Mouse (Mus musculus): ENCODE measurements around the gene Znrd1.
"Not testable (repeated sequence)": the region's sequence is repeated elsewhere in the genome, so short reads cannot be mapped to it uniquely, and the experiment has no call there.

The Znrd1 gene

DNA sequence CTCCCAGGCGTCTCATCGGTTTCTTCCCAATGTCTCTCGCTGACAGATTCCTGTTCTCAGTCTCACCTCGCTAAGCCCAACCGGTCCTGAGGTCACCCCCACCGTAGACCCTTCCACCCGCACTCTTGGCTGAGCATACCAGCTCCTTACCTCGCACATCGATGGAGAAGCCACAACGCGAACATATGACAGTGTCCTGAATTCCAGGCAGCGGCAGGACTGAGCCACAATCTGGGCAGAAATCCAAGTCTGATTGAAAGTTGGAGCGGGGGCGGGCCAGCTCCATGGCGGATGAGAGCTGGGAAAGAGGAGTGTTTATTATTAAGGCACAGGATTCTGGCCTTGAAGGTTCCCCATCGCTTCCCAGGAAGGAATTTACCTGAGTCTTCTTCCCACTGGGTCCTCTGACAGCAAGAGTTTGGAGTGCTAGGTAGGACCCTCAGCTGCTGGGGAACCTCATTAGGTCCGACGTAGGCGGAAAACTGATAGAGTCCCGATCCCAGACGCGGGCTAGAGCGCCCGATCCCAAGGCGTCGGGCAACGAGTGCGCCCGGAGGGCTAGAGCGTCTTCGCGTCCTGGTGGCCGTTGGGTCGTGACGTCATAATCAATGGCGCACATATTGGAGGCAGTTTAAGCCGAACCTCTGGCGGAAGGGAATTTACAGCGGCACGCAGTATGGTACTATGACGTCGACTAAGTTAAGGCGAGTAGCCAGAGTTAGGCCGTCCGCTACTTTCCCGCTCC, at the start of gene Znrd1, which contains the start of gene Znrd1as:
Znrd1 (minus strand) TSS at position 561 of the 745 bp plus-strand sequence.
Znrd1as (plus strand) TSS at position 594 of the 745 bp plus-strand sequence.
- peak; percentile 96 for DNase-seq (ENCODE audit: low read depth, low spot score)

DNA sequence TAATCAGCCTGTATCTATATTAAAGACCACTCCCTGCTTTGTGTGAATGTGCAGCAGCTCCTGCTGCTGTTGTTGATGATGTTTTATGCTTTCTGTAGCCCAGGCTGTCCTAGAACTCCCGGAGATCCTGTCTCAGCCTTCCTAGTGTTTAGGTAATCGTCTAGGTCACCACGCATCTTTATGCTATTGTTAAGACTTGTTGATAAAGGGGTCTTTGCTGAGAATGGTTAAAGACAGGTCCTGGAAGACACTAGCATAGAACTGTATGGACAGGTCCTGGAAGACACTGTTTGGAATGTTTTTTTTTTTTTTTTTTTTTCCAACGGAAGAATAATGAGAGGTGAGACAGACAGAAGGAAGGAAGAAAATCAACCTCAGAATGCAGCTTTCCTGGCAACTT, 45.0 kb upstream of the Znrd1 start:
- DNase-seq (ENCODE audit: low read depth, low spot score): no peak

DNA sequence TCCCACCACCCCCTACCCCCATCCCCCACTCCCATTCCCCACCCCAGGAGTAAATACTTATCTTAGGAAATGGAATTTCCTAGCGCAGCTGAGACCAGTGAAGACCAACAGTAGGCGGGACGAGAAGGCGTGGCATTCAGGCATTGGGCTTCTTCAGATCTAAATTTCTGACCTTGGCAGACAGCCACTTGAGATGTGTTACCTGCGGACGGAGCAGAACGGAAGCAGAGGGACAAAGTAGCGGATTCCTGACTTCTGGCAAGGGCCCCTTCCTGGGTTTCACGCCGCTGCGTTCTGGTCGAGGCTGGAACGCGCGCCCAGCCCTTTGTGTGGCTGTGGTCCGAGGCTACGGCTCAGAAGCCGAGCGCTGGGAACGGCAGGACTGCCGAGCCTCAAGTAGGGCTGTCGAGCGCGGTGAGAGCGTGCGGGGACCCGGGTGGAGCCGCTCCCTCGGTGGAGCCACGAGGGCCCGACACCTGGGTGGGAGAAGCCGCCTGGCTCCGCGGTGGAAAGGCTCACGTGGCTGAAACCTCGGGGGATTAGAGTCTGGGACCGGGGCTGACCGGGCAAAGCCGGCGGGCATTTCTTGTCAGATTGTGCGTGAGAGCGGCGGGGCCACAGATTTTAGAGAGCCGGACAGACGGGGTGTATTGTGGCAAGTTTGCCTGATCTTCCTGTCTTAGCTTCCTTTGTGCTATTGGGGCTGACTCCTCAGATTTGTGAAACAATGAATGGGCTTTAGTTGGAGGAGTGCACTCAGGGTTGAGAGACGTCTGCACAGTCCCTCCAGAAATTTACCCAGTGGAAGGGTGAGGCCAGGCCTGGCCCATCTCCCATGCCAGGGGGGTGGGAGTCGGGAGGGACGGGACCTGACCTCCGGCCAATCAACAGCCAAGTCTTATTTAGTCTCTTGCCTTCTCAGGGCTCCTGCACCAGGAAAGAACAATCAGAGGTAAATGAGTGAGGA, 44.3 kb upstream of the Znrd1 start:
- DNase-seq (ENCODE audit: low read depth, low spot score): no peak

DNA sequence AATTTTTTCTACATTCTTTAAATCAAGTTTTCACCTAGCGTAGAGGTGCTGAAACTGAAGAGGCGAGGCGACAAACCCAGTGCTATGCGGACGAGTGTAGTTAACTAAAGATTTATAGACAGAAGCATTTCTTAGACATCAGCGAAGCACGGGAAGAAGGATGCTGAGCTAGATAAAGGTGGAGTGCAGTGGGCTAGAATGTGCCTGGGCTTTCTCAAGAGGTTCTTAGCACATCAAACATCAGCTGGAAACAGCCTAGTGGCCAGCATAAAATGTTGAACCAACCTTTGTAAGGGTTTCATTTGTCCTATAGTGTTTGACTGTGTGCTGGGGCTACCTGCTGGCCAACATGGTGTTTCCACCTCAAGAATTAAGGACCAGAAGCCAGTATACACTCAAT, 42.5 kb upstream of the Znrd1 start, which contains the start of gene Zfp57:
Zfp57 (plus strand) TSS at position 301 of the 400 bp plus-strand sequence.
- no peak for DNase-seq (ENCODE audit: low read depth, low spot score)

- DNase-seq (ENCODE audit: low read depth, low spot score): no peak
Observed at GRCm38 (mm10) chr17:36998477-36998876, 40.1 kb upstream of the Znrd1 start.

DNA sequence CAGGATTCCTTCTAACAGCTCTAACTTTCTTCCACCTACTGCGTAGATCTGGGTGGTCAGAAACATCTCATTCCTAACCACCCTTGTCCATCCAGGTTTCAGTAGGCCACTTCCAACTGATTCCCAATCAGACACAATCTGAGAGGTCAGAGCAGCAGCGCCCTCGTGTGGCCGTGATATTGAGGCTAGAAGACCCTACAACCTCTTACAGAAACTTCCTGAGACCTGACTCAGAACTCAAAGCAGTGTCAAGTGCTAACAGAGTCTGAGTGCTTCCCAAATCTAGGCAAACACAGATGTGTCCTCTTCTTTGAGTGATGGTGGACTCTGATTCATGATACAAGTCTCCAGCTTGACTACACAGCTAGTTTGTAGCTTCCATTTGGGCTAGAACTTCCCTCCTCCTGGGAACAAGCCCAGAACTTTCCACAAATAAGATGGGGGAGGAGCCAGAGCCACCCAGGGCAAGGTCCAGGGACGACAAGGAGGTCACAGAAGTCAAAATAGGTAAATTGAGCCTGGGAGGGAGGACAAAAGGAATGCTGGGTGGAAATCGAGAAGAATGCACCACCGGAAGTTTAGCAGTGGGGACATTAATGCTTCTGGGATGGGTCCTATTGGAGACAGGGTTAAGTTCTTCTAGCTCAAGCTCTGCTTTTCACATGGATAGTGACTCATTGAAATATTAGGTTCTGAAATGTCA, 38.8 kb upstream of the Znrd1 start:
- peak; percentile 30 for DNase-seq (ENCODE audit: low read depth, low spot score)

DNA sequence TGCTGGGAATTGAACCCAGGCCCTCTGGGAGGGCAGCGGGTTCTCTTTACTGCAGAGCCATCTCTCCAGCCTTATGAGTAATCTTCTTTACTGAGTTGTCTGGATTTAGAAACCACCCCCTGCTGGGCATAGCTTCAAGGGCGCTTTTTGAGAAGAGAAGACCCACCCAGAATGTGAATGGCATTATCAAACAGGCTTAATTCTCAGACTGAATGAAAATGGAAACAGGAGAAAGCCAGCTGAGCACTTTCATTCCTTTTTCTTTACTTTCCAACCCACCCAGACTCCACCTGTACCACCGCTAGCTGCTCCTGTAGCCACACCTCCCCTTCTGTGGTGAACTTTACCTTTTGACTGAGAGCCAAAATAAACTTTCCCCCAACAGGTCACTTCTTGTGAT, 37.1 kb upstream of the Znrd1 start:
- no peak for DNase-seq (ENCODE audit: low read depth, low spot score)

GRCm38 (mm10) chr17:36994528-36994927, 36.2 kb upstream of the Znrd1 start:
- DNase-seq (ENCODE audit: low read depth, low spot score): no peak

DNA sequence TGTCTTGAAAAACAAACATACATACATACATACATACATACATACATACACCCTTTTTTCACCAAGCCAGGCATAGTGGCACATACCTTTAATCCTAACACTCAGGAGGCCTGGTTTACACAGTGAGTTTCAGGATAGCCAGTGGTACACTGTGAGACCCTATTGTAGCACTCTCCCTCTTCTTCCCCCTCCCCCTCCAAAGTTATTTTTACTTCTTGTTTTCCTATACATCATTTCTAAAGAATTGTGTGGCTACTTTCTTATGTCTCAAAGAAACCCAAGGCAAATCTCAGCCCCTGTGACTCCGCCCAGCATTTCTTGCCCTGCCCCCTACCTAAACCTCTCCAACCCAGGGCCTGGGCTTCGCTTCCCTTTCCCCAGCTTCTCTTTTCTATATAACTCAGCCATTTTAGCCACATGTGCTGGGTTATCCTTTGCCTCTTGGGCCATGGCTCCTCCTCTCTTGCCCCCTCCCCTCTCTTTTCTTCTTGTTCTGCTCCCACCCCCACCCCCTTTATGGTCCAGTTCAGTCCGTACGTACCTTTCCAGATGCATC, 35.5 kb upstream of the Znrd1 start:
- DNase-seq (ENCODE audit: low read depth, low spot score): no peak

- no peak for DNase-seq (ENCODE audit: low read depth, low spot score)
Observed at GRCm38 (mm10) chr17:36992336-36993104, 34.2 kb upstream of the Znrd1 start.

DNA sequence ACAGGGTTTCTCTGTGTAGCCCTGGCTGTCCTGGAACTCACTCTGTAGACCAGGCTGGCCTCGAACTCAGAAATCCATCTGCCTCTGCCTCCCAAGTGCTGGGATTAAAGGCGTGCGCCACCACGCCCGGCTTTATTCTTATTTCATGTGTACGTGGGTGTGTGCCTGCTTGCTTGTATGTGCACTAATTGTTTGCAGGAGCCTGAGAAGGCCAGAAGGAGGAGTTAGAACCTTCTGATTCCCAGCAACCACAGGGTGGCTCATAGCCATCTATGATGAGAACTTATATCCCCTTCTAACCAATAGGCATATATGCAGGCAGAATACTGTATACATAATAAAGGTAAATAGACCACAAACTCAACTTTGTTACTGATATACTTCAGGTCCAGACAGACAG, 32.3 kb upstream of the Znrd1 start:
- DNase-seq (ENCODE audit: low read depth, low spot score): not testable (repeated sequence)

DNA sequence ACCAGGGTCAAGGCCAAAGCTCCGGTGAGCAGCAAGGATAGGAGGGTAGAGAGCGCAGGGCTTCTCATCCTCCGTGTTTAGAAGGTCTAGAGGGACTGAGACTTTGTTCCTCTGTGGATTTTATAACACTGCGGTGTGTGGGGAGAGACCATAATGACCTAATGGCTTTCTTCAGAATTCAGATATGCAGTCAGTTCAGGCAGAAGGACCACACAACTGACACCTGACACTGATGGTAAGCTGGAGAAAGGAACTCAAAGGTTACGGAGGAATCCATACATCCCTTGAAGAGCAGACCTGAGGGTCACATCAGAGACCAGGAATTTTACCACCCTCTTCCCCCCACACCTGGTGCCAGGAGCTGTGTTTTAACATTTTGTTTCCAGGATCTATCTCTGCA, 31.1 kb upstream of the Znrd1 start, which contains the start of gene H2-M5:
H2-M5 (minus strand) TSS at position 101 of the 400 bp plus-strand sequence.
- DNase-seq (ENCODE audit: low read depth, low spot score): no peak

GRCm38 (mm10) chr17:36988475-36988874, 30.1 kb upstream of the Znrd1 start:
- no peak for DNase-seq (ENCODE audit: low read depth, low spot score)

GRCm38 (mm10) chr17:36982253-36983155, 24.1 kb upstream of the Znrd1 start:
- no peak for DNase-seq (ENCODE audit: low read depth, low spot score)

DNA sequence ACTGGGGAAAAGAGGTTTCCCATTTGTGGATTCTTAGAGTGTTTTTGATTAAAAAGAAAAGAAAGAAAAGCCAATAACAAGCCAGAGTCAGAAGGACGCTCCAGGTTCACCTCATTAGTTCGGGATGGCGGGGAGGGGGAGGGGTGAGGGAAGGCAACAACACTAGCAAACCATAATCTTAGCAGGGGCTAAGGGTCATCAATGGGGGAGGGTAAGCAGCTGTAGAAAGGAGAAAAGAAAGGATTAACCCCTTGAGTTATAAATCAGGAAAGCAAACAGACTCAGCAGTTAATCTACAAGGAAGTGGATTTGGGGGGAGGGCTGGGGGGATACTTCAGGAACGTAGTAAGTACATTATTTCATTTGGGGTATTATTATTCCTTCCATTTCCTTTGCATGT, 23.5 kb upstream of the Znrd1 start:
- DNase-seq (ENCODE audit: low read depth, low spot score): no peak

- peak; percentile 40 for DNase-seq (ENCODE audit: low read depth, low spot score)
Observed at GRCm38 (mm10) chr17:36981221-36981813, 23.0 kb upstream of the Znrd1 start, which contains the start of gene 2410137M14Rik. 2410137M14Rik (minus strand) TSS chr17:36981237.

- DNase-seq (ENCODE audit: low read depth, low spot score): no peak
Observed at GRCm38 (mm10) chr17:36973271-36973787, 15.0 kb upstream of the Znrd1 start.

DNA sequence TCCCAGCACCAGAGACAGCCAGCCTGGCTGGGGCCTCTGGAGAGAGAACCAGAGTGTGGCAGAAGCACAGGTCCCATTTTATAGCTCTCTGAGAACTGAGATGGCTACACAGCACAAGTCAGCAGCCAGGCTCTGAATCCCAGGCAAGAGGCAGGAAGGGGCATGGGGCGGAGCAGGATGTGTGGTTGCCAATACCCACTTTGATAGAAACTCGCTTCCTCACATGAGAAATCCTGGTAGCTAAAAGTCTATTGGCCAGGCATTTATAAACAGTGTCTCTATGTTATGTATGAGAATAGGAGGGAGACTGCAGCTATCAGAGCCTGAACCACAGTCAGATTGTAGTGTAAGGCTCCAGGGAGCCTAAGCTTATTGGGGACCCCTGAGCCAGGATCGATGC, 14.4 kb upstream of the Znrd1 start:
- DNase-seq (ENCODE audit: low read depth, low spot score): no peak

Measured in skeletal muscle tissue, adult 2 months (tissue).